Mouse (Mus musculus) myocyte (in vitro differentiated cells): Measurements from ENCODE around the gene AI593442. TPM values are rescaled to one million over a fixed set of nuclear protein-coding genes. Genes with fewer than 3 reads are reported as not detected.
A peak's percentile ranks its signal among the peaks of the same experiment; 100 is the strongest.

Experiments
- H3K27me3 ChIP-seq: one replicate; pipeline ENCODE4 v1.6.1; 2011; ENCODE audit not compliant: control insufficient read depth, insufficient read depth, insufficient read length
- H3K36me3 ChIP-seq: one replicate; pipeline ENCODE4 v1.6.1; 2011; ENCODE audit not compliant: control insufficient read depth, insufficient read depth
- H3K4me2 ChIP-seq: one replicate; pipeline ENCODE4 v1.6.1; 2011; ENCODE audit warnings: low read depth, control low read depth
- H3K4me3 ChIP-seq: one replicate; pipeline ENCODE4 v1.5.1; 2011; ENCODE audit warnings: mild to moderate bottlenecking, control low read depth, moderate library complexity
- H3K79me2 ChIP-seq: one replicate; pipeline ENCODE4 v1.6.1; 2011; ENCODE audit not compliant: control insufficient read depth, insufficient read depth
- H3ac ChIP-seq: one replicate; pipeline ENCODE4 v1.6.1; 2011; ENCODE audit not compliant: control insufficient read depth, insufficient read length
- CEBPB ChIP-seq: IDR thresholded peaks from 2 replicates; pipeline ENCODE4 v1.6.1; 2011; ENCODE audit warnings: mild to moderate bottlenecking, moderate library complexity; ENCODE audit not compliant: poor library complexity, insufficient read depth, severe bottlenecking
- E2F4 ChIP-seq: IDR thresholded peaks from one replicate; pipeline ENCODE4 v1.6.1; 2011; ENCODE audit warnings: mild to moderate bottlenecking, control low read depth, moderate library complexity; ENCODE audit not compliant: insufficient read depth
- MAX ChIP-seq: IDR thresholded peaks from one replicate; pipeline ENCODE4 v1.6.1; 2011; ENCODE audit warnings: low read depth, mild to moderate bottlenecking, control low read depth
- MYOD1 ChIP-seq, 3 experiments: IDR thresholded peaks; one replicate each; pipeline ENCODE4 v1.6.1; 2011; ENCODE audit warnings: control low read depth in 2 of 3, low read depth in 2 of 3, mild to moderate bottlenecking in 2 of 3, moderate library complexity in 1 of 3; ENCODE audit not compliant: insufficient read length in 2 of 3, control insufficient read depth in 1 of 3
- MYOG ChIP-seq, 3 experiments: IDR thresholded peaks; one replicate each; pipeline ENCODE4 v1.6.1; 2011; ENCODE audit warnings: control low read depth in 2 of 3, low read depth in 2 of 3, mild to moderate bottlenecking in 2 of 3; ENCODE audit not compliant: insufficient read length in 2 of 3, control insufficient read depth in 1 of 3, insufficient read depth in 1 of 3
- POLR2A ChIP-seq: IDR thresholded peaks from one replicate; pipeline ENCODE4 v1.6.1; 2011; ENCODE audit warnings: low read depth, mild to moderate bottlenecking, control low read depth, moderate library complexity; ENCODE audit not compliant: insufficient read length
- POLR2AphosphoS2 ChIP-seq: IDR thresholded peaks from one replicate; pipeline ENCODE4 v1.6.1; 2011; ENCODE audit warnings: low read depth, control low read depth; ENCODE audit not compliant: insufficient read length
- REST ChIP-seq: IDR thresholded peaks from one replicate; pipeline ENCODE4 v1.6.1; 2011; ENCODE audit warnings: mild to moderate bottlenecking, control low read depth, moderate library complexity; ENCODE audit not compliant: insufficient read depth, insufficient read length
- SRF ChIP-seq: IDR thresholded peaks from one replicate; pipeline ENCODE4 v1.6.1; 2011; ENCODE audit warnings: low read depth; ENCODE audit not compliant: control insufficient read depth, insufficient read length
- TCF12 ChIP-seq: IDR thresholded peaks from one replicate; pipeline ENCODE4 v1.6.1; 2011; ENCODE audit warnings: mild to moderate bottlenecking, control low read depth; ENCODE audit not compliant: poor library complexity, insufficient read depth, severe bottlenecking
- TCF3 ChIP-seq: IDR thresholded peaks from one replicate; pipeline ENCODE4 v1.6.1; 2011; ENCODE audit warnings: low read depth, control low read depth; ENCODE audit not compliant: insufficient read length
- USF1 ChIP-seq: IDR thresholded peaks from one replicate; pipeline ENCODE4 v1.6.1; 2011; ENCODE audit warnings: low read depth, mild to moderate bottlenecking, control low read depth, moderate library complexity
- polyA plus RNA-seq: library from polyadenylated mRNA; unstranded; fragments of >200 nt; fragmentation: generic; extraction: Trizol; gene quantifications from one replicate; pipeline ENCODE4 v1.2.1, GENCODE M21; 2012; ENCODE audit warnings: missing spikeins

AI593442 gene
- polyA plus RNA-seq, 1 experiment: not detected

DNA sequence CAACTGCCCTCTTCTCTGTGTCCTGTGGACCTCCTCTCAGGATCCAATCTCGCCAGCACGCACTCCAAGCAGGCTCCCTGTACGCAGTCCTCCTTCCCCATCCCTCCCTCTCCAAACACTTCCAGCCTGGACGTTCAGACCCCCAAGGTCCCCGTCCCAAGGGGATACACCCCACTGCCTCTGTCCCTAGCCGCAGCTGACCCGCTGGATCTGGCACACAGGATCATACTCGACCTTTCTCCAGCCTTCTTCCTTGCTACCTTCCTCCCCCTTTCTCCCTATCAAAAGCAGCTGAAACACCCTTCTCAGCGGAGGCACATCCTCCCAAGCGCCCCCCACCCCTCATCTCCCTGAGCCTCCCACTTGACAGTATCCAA is 753 bp downstream of the AI593442 start:
- Histone ChIP-seq H3K79me2 (no peaks in the 10 kb centered on the region), H3K4me2 (no peak overlapping the region), H3K27me3 (peaks cover 28% of the 10 kb centered on the region), H3K4me3 (no peak overlapping the region), H3ac (no peak overlapping the region), H3K36me3 (no peaks in the 10 kb centered on the region)
- TF ChIP-seq CEBPB: no peak
- no peak for TF ChIP-seq MYOD1 (IDR thresholded peaks at IDR 0.05; ENCODE audit: control insufficient read depth in 1 of 3, insufficient read length in 2 of 3, low read depth in 2 of 3)
- no peak for TF ChIP-seq SRF
- no peak for TF ChIP-seq MAX
- TF ChIP-seq REST: no peak
- no peak for TF ChIP-seq TCF3
- no peak for TF ChIP-seq MYOG (IDR thresholded peaks at IDR 0.05; ENCODE audit: control insufficient read depth in 1 of 3, insufficient read depth in 1 of 3, insufficient read length in 2 of 3, low read depth in 2 of 3)
- TF ChIP-seq POLR2A: no peak
- no peak for TF ChIP-seq USF1
- no peak for TF ChIP-seq E2F4
- no peak for TF ChIP-seq TCF12
- TF ChIP-seq POLR2AphosphoS2: no peak

DNA sequence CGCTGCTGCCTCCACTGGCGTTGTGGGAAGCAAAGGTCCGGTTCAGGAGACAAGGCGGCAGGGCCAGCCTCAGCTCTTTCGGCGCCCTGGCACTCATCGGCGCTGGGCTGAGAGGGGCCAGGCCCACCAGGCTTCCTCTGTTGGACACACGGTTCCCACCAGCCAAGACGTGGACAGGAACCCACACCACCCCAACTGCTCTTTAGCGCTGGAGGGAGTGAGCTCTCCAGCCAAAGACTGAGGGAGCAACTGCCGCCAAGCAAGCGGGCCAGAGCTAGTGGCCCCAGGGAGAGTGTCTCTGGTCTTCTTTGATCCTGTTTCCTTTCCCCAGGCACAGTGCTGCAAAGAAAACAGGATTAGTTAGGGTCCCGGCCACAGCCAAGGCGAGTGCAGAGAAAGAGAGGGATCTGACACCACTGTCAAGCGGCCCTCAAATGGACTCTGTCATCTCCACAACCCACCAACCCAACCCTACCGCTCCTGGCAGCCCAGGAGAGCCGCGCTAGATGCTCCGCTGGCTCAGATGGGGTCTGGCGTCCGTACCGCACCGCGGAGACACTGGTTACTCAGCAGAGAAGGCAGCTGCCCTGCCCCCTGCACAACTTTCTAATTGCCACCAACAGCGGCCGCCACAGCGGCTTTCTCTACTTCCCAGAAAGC is 1.3 kb downstream of the AI593442 start:
- TF ChIP-seq MYOG (IDR thresholded peaks at IDR 0.05; ENCODE audit: control insufficient read depth in 1 of 3, insufficient read depth in 1 of 3, insufficient read length in 2 of 3, low read depth in 2 of 3) (no peak), POLR2A (no peak), TCF3 (no peak), USF1 (no peak), TCF12 (no peak), MAX (no peak), E2F4 (no peak), REST (no peak), MYOD1 (IDR thresholded peaks at IDR 0.05; ENCODE audit: control insufficient read depth in 1 of 3, insufficient read length in 2 of 3, low read depth in 2 of 3) (no peak)
- Histone ChIP-seq H3K27me3 (peaks cover 28% of the 10 kb centered on the region), H3K79me2 (no peaks in the 10 kb centered on the region), H3K4me2 (no peak overlapping the region), H3K36me3 (no peaks in the 10 kb centered on the region), H3K4me3 (no peak overlapping the region), H3ac (no peak overlapping the region)

DNA sequence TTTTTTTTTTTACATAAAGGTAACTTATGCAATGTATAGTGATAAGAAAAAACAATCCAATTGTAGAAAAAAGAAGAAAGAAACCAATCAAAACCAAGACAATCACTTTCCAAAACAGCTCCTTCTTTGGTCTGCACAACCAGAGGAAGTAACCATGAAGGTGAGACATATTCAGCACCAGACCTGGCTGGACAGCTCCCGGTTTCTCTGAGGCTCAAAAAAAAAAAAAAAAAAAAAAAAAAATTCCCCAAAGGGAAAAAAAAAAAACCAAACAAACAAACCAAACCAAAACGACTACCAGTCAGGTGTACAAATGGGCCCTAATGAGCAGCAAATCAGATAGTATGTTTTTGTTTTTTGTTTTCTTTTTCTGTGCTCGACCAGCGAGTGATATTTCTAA is 3.0 kb downstream of the AI593442 start:
- H3K4me2 ChIP-seq: no peak overlapping the region
- H3K27me3 ChIP-seq: peaks cover 28% of the 10 kb centered on the region
- H3K36me3 ChIP-seq: no peaks in the 10 kb centered on the region
- H3K4me3 ChIP-seq: no peak overlapping the region
- no peaks in the 10 kb centered on the region for H3K79me2 ChIP-seq
- peak; percentile 69 for TF ChIP-seq REST
- TF ChIP-seq MAX: no peak
- H3ac ChIP-seq: no peak overlapping the region

DNA sequence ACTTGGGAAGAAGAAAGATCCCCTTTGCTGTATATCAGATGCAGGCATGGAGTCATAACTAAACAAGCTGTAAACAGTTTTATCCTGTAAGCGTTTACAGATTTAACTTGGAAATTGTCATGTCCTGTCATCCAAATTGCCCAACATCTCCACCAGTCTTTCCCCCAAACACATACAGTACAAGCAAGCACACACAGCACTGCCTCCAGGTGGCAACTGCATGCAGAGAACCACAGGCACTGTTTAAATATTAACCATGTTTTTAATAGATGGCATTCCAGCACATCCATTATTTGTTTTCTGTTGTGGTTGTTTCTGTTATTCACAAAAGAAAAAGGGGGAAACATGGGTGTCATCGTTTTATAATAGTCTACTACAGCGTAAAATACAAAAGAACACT is 3.6 kb downstream of the AI593442 start:
- TF ChIP-seq POLR2AphosphoS2 (no peak), MAX (no peak), TCF12 (no peak)
- Histone ChIP-seq H3K79me2 (no peaks in the 10 kb centered on the region), H3K36me3 (no peaks in the 10 kb centered on the region), H3ac (no peak overlapping the region), H3K27me3 (peaks cover 28% of the 10 kb centered on the region), H3K4me2 (no peak overlapping the region), H3K4me3 (no peak overlapping the region)

DNA sequence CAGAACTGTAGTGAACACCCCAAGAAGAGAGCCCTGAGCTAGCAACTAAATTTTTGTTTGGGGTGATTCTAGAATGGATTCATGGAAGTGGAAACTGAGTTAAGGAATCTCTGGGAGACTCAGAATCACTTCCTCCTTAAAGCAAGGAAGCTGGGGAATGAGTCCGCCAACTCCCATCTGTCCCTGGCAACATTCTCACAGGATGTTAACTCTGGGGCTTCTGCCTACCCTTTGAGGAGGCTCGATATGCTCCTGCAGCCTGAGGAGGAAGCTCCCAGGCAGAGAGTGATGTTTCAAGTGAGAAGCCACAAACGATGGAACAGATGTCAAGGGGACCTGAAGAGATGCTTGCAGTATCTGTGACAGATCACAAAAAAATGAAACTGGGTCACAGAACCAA is 18.2 kb downstream of the AI593442 start:
- Histone ChIP-seq H3ac (no peak overlapping the region), H3K36me3 (no peaks in the 10 kb centered on the region), H3K4me3 (no peak overlapping the region), H3K79me2 (no peaks in the 10 kb centered on the region), H3K27me3 (no peaks in the 10 kb centered on the region), H3K4me2 (no peak overlapping the region)
- TF ChIP-seq E2F4: no peak
